Mouse (Mus musculus) cerebral cortex, adult 2 months (tissue): ENCODE results near the gene Rab19.

ENCODE experiments used
- WGBS: fragments of 180-500 bp; shearing (Covaris S2); methylation state at CpG from one replicate; pipeline ENCODE4 v1.1.7; 2018; 5-methylcytosine and 5-hydroxymethylcytosine counted together

Gene Rab19

GRCm38 (mm10) chr6:39379749-39380148 is 1.2 kb upstream of the Rab19 start:
- 85% methylated on average over 8 of the region's 8 CpGs for WGBS

- 94% methylated on average over 3 of the region's 3 CpGs for WGBS
These were observed 699 bp upstream of the Rab19 start for GRCm38 (mm10) chr6:39380276-39380675.

DNA sequence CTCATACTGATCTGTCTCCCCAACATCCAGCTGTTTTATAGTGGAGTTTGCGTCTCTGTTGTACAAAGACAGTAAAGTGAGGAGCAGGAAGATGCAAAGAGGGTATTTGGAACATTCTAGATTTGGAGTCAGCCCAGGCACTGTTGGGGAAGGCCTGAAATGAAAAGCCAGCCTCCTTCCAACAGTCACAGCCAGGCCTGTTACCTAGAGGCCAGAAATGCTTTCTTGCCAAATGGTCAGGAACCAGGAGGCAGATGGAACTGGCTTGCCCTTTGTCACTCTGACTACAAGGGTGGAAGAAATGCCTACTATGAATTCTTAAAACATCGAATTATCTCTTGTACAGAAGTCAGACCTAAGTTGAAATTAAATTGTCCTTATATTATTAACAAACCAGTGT is 9.0 kb downstream of the Rab19 start:
- 88% methylated on average over 2 of the region's 2 CpGs for WGBS

DNA sequence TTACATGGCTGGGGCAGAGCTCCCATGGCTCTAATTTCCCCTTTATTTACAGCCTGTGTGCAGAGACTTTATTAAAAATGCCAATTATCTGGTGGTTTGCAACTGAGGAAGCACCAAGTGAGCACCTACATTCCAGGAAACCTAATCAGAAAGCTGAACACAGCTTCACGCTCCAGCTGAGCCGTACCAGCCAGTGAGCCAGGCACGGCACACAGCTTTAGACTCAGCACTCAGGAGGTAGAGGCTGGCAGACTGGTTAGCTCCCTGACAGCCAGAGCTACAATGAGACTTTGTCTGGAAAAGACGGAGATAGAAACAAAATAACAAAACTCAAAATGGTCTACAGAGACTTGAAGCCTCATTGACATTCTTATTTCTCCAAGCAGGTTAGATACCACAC is 14.5 kb downstream of the Rab19 start:
- WGBS, result 65% methylated on average over 4 of the region's 4 CpGs

GRCm38 (mm10) chr6:39395916-39396315 is 14.9 kb downstream of the Rab19 start:
- 83% methylated on average over 4 of the region's 4 CpGs for WGBS

GRCm38 (mm10) chr6:39397046-39397445 is 16.1 kb downstream of the Rab19 start:
- WGBS, result 91% methylated on average over 6 of the region's 6 CpGs

GRCm38 (mm10) chr6:39398342-39398741 is 17.4 kb downstream of the Rab19 start:
- 78% methylated on average over 9 of the region's 9 CpGs for WGBS

DNA sequence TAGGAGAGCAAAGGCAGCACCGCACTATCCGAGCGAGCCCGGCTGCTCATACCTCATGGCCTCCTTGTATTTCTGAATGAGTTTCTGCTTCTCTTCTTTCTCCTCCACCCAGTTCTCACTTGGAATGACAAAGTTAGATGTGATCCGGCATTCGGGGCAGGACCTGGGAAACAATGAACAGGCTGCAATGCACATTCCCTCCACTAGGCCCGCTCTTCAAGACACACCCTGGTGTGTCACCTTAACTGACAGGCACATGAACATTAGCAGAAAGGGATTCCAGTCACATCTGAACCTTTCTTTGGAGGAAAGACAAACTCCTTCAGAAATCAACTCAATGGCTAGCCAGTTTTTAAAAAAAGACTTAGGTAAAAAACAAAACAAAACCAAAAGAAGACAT is 19.4 kb downstream of the Rab19 start:
- 69% methylated on average over 7 of the region's 7 CpGs for WGBS

GRCm38 (mm10) chr6:39403136-39403535 is 22.2 kb downstream of the Rab19 start:
- WGBS, result 76% methylated on average over 2 of the region's 2 CpGs

DNA sequence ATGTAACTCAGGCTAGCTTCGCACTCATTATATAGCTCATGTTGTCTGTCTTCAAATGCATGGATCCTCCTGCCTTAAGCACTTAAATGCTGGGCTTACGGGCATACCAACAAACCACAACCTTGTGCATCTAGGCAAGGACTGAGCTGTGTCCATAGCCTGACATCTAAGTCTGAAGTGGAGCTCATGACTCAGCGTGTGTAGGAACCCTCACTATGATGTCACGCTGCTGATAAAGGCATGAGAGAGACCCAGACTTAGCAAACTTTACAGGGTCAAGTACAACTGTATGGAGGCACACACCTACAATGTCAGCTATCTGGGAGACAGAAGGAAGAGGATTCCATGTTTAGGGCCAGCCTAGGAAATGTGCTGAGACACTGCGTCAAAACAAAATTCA is 25.5 kb downstream of the Rab19 start:
- 87% methylated on average over 5 of the region's 5 CpGs for WGBS

GRCm38 (mm10) chr6:39414106-39414505 is 33.1 kb downstream of the Rab19 start:
- WGBS, result 56% methylated on average over 1 of the region's 1 CpGs

DNA sequence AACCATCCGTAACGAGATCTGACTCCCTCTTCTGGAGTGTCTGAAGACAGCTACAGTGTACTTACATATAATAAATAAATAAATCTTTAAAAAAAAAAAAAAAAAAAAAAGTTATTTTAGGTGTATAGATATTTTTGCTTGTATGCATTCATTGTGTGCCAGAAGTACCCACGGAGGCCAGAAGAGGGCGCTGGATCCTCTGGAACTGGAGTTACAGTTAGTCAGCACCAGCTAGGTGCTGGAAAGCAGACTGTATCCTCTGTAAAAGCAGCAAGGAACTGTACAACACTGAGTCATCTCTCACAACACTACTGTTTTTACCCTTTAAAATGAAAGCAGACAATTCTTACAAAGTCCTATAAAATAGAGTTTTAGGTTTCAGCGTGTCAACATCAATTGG is 34.8 kb downstream of the Rab19 start:
- WGBS, result 26% methylated on average over 3 of the region's 5 CpGs

DNA sequence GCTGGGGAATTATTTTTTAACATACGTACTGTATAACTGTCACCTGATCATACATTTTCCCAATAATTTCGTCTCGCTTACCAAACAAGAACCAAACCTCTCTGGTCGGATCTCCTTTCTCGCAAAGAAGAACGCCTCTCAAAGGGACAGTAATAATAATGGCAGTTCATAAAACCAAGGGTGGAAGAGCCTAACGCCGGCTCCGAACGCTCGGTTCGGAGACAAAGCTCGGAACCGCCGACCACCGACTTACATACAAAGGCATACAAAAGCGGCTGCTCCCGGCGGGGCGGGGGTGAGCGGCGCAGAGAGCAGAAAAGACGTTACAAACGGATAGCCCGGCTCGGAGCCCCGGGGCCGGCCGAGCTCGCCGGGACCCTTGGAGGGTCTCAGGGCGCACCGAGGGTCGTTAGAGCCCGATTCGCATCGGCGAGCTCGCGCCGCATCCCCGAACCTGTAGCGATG is 38.4 kb downstream of the Rab19 start:
- WGBS, result under 1% methylated on average over 43 of the region's 43 CpGs

DNA sequence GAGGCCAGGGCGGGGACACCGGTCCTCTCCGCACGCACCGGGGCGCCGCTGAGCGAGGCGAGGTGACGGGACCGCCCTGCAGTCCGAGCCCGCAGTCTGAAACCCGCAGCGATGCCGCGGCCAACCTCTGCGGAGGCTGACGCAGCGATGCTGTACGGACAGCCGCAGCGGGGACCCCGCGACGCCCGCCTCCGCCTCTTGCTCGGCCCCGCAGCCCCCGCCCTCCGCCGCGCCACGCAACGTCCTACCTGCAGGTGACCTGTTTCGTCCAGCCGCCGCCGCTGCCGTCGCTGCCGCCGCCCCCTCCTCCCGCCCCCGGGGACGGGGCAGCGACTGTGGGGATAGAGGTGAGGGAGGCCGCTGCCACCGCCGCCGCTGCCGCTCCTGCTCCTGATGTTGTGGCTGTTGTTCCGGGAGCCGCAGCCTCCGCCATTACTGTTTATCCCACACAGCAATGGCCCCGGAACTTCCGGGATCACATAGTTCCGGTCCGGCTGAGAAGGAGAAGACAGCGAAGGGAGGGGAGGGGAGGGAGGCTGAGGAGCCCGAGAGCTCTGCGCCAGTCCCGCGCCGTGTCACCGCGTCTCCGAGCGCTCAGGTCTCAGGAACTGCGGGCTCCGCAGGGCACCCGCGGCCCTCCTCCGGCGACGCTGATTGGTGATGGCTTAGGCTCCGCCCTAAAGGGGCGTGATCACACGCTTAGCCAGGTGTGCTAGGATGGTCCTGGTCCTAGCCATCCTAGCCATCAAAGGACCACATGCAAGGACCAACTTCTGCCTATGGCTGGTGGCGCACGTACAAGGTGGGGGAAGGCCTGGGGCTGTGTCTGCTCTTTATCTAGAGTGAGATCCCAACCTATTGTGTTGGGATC is 39.1 kb downstream of the Rab19 start, which contains the start of gene Mkrn1:
Gene Mkrn1, minus strand, starts transcription at position 612 of the 871 bp plus-strand sequence.
- WGBS, result 1% methylated on average over 82 of the region's 82 CpGs

- WGBS, result 55% methylated on average over 4 of the region's 4 CpGs
These were observed 39.9 kb downstream of the Rab19 start for GRCm38 (mm10) chr6:39420867-39421266.

DNA sequence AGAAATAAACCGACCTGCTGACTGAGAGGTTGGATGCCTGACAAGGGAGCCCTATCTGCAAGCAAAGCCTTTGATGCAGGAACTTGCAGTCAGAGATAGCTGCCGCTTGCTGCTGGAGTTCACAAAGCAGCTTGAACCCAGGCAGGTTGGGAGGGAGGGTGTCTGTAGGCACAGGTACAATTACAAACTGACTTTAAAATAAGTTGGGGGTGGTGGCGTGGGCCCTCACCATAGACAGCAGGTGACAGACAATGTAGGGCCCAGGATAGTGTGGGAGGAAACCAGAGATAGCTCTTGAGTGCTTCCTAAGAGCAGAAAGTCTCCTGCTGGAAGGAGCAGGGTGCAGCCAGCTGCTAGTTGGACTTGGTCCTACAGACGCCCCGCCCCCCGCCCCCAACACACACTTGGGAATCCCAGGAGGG is 42.2 kb downstream of the Rab19 start:
- 63% methylated on average over 6 of the region's 6 CpGs for WGBS

GRCm38 (mm10) chr6:39423686-39424085 is 42.7 kb downstream of the Rab19 start:
- 94% methylated on average over 7 of the region's 7 CpGs for WGBS

- 97% methylated on average over 2 of the region's 2 CpGs for WGBS
These were observed 44.2 kb downstream of the Rab19 start for GRCm38 (mm10) chr6:39425181-39425580.

GRCm38 (mm10) chr6:39426725-39427124 is 45.8 kb downstream of the Rab19 start:
- WGBS, result 86% methylated on average over 4 of the region's 4 CpGs

- 87% methylated on average over 4 of the region's 4 CpGs for WGBS
These were observed 46.5 kb downstream of the Rab19 start for GRCm38 (mm10) chr6:39427276-39428003.

DNA sequence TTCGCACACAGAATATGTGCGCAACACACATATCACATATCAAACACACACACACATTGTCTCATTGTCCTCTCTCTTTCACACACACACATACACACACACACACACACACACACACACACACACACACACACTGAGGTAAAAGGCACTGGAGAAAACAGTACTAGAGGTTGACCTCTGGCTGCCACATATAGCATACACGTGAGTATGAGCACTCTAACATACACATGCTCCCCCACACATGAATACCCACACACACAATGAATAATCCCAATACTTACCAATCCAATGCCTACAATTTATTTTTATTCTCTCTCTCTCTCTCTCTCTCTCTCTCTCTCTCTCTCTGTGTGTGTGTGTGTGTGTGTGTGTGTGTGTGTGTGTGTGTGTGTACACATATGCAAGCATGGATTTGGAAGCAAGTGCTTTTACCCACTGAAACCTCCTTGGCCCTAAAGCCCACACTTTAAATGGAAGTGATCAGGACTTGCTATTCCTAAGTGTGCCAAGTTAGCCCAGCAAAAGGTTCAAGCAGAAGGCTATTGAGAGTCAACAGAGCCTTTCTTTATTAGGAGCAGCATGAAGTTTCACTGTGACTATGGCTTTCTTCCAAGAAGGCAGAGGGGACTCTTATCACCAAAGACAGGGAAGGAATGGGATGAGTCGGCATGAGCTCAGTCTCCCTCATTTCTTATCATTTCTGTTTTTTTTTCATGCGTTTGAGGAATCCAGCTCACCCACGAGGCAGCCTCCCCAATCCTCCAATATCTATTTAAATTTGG is 48.2 kb downstream of the Rab19 start:
- 63% methylated on average over 6 of the region's 6 CpGs for WGBS

DNA sequence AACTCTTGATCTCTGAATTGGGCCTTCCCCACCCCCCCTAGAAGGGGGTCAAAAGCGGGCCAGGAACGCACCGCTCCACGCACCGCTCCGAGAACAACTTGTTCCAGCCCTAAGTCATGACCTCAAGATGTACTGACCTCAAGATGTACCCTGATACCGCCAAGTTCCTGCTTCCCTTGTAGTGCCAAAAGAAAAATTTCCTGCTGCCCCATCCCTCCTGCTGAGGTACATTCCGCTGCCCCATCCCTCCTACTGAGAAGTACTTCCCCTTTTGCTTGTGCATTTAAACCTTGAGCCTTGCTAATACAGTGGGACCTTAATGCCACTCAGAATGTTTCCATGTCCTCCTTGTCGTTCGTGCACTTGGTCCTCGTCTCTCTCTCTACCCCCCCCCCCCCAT is 49.7 kb downstream of the Rab19 start:
- WGBS, result 66% methylated on average over 11 of the region's 11 CpGs
